Mouse (Mus musculus): ENCODE measurements at regions not wholly inside any gene's neighbourhood (a gene's known extent, or its start where the extent isn't known, plus 50 kb on each side); places are given as distances from the start of the nearest gene placed in this dataset.

DNA sequence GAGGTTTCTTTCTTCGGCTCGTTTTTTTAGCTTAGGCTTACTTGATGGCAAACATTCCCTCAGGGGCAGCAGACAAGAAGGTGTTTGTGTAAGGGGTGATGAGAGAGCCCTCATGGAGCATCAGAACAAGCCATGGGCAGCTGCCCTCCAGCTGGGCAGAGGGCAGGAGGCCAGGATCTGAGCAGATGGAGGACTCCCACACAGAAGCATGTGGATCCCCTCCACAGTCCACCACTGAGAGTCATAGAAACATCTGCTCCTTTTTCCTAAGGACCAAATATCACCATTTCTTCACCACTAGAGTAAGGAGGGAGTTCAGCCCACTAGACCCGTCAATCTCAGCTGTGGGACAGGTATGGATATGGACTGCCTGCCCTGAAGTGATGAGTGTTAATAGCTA lies 214.4 kb downstream of the Qk start:
- no peak overlapping the region for H3K4me3 ChIP-seq (ENCODE audit: control insufficient read depth in 1 of 2, insufficient read depth in 1 of 2, low read depth in 2 of 2, low read length in 2 of 2)
- no peak overlapping the region for H3K9ac ChIP-seq (ENCODE audit: control insufficient read depth, low read depth, low read length, poor library complexity, severe bottlenecking)
- H3K9me3 ChIP-seq (replicated peaks; ENCODE audit: insufficient read depth, low read length), result no peaks in the 10 kb centered on the region
- TF ChIP-seq USF1 (IDR thresholded peaks at IDR 0.05; ENCODE audit: low read depth, low read length) (no peak), UBTF (IDR thresholded peaks at IDR 0.05; ENCODE audit: borderline replicate concordance, insufficient read depth, low read depth, low read length) (no peak), NELFE (IDR thresholded peaks at IDR 0.05; ENCODE audit: low read depth, low read length) (no peak), POLR2AphosphoS5 (IDR thresholded peaks at IDR 0.05; ENCODE audit: borderline replicate concordance, low read depth, low read length) (no peak), RCOR1 (IDR thresholded peaks at IDR 0.05; ENCODE audit: low read depth, low read length) (no peak), CHD2 (IDR thresholded peaks at IDR 0.05; ENCODE audit: low read length) (no peak), E2F4 (IDR thresholded peaks at IDR 0.05; ENCODE audit: borderline replicate concordance, low read depth, low read length) (no peak), GATA1 (IDR thresholded peaks at IDR 0.05; ENCODE audit: low read depth, low read length) (no peak), ZKSCAN1 (IDR thresholded peaks at IDR 0.05; ENCODE audit: low read depth, low read length) (no peak), TCF12 (IDR thresholded peaks at IDR 0.05; ENCODE audit: low read depth, low read length) (no peak), SMC3 (IDR thresholded peaks at IDR 0.05; ENCODE audit: low read depth, low read length) (no peak), KAT2A (conservative IDR thresholded peaks at IDR 0.05; ENCODE audit: low read depth, low read length) (no peak), MAZ (IDR thresholded peaks at IDR 0.05; ENCODE audit: low read depth, low read length) (no peak), RAD21 (IDR thresholded peaks at IDR 0.05; ENCODE audit: low read depth, low read length) (no peak), CHD1 (IDR thresholded peaks at IDR 0.05; ENCODE audit: low read depth, low read length) (no peak), MYB (IDR thresholded peaks at IDR 0.05; ENCODE audit: low read depth, low read length) (no peak), ETS1 (IDR thresholded peaks at IDR 0.05; ENCODE audit: low read depth, low read length) (no peak), POLR2AphosphoS2 (IDR thresholded peaks at IDR 0.05; ENCODE audit: low read length) (no peak), CTCF (IDR thresholded peaks at IDR 0.05 in 2 of 3, conservative IDR thresholded peaks at IDR 0.05 in 1 of 3; ENCODE audit: control insufficient read depth in 1 of 3, insufficient read depth in 1 of 3, low read depth in 2 of 3, low read length in 3 of 3, poor library complexity in 1 of 3, severe bottlenecking in 1 of 3) (no peak)
- H3K36me3 ChIP-seq (ENCODE audit: control insufficient read depth in 1 of 2, insufficient read depth in 2 of 2, low read length in 2 of 2), result no peaks in the 10 kb centered on the region
- no peak for DNase-seq (ENCODE audit: low read depth, low spot score)
- no peaks in the 10 kb centered on the region for H3K79me2 ChIP-seq (ENCODE audit: control insufficient read depth, insufficient read depth, low read length, poor library complexity)
- no peak overlapping the region for H3K27ac ChIP-seq (ENCODE audit: control insufficient read depth, low read depth, low read length)
- no peaks in the 10 kb centered on the region for H3K27me3 ChIP-seq (ENCODE audit: control insufficient read depth in 1 of 2, insufficient read depth in 2 of 2, low read length in 2 of 2)
- no peaks in the 10 kb centered on the region for H3K4me1 ChIP-seq (ENCODE audit: control insufficient read depth in 1 of 2, insufficient read depth in 2 of 2, low read length in 2 of 2)

DNA sequence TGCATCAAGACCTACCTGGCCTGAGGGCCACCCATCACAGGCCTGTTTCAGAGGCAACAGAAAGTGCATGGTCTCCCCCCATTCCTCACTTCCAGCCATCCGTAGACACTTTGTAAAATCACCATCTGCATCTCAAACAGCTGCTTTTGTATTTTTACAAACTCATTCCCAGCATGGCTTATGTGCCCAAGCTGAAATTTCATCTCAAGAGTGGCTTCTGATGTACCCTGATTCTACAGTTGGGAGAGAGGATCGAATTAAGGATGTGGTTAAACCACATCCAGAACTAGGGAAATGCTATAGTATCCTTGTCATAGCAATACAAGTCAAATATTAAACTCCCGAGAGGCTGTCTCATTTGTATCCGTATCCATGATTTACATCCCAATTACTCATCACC lies 221.5 kb downstream of the Qk start:
- no peaks in the 10 kb centered on the region for H3K36me3 ChIP-seq (ENCODE audit: control insufficient read depth in 1 of 2, insufficient read depth in 2 of 2, low read length in 2 of 2)
- H3K4me1 ChIP-seq (ENCODE audit: control insufficient read depth in 1 of 2, insufficient read depth in 2 of 2, low read length in 2 of 2), result no peaks in the 10 kb centered on the region
- TF ChIP-seq ZC3H11A (IDR thresholded peaks at IDR 0.05; ENCODE audit: low read depth, low read length), result no peak
- no peak for TF ChIP-seq UBTF (IDR thresholded peaks at IDR 0.05; ENCODE audit: borderline replicate concordance, insufficient read depth, low read depth, low read length)
- no peak for TF ChIP-seq KAT2A (conservative IDR thresholded peaks at IDR 0.05; ENCODE audit: low read depth, low read length)
- TF ChIP-seq EP300 (IDR thresholded peaks at IDR 0.05; ENCODE audit: low read depth in 1 of 2, low read length in 2 of 2), result no peak
- no peak for TF ChIP-seq CHD2 (IDR thresholded peaks at IDR 0.05; ENCODE audit: low read length)
- TF ChIP-seq ZKSCAN1 (IDR thresholded peaks at IDR 0.05; ENCODE audit: low read depth, low read length), result no peak
- TF ChIP-seq MAX (IDR thresholded peaks at IDR 0.05; ENCODE audit: low read length), result no peak
- no peak for TF ChIP-seq NRF1 (IDR thresholded peaks at IDR 0.05; ENCODE audit: insufficient read depth, low read depth, low read length, poor library complexity, severe bottlenecking)
- TF ChIP-seq MXI1 (IDR thresholded peaks at IDR 0.05; ENCODE audit: low read depth, low read length), result no peak
- TF ChIP-seq CTCF (IDR thresholded peaks at IDR 0.05 in 2 of 3, conservative IDR thresholded peaks at IDR 0.05 in 1 of 3; ENCODE audit: control insufficient read depth in 1 of 3, insufficient read depth in 1 of 3, low read depth in 2 of 3, low read length in 3 of 3, poor library complexity in 1 of 3, severe bottlenecking in 1 of 3), result no peak
- no peak for TF ChIP-seq ELF1 (IDR thresholded peaks at IDR 0.05; ENCODE audit: low read depth, low read length)
- no peak for TF ChIP-seq TBP (IDR thresholded peaks at IDR 0.05; ENCODE audit: low read depth, low read length)
- TF ChIP-seq ETS1 (IDR thresholded peaks at IDR 0.05; ENCODE audit: low read depth, low read length), result no peak
- no peak for TF ChIP-seq POLR2AphosphoS5 (IDR thresholded peaks at IDR 0.05; ENCODE audit: borderline replicate concordance, low read depth, low read length)
- TF ChIP-seq HCFC1 (IDR thresholded peaks at IDR 0.05; ENCODE audit: low read depth, low read length), result no peak
- TF ChIP-seq MEF2A (IDR thresholded peaks at IDR 0.05; ENCODE audit: extremely low read depth, insufficient replicate concordance, low read depth, low read length, poor library complexity, severe bottlenecking), result no peak
- no peaks in the 10 kb centered on the region for H3K27me3 ChIP-seq (ENCODE audit: control insufficient read depth in 1 of 2, insufficient read depth in 2 of 2, low read length in 2 of 2)
- no peak overlapping the region for H3K9ac ChIP-seq (ENCODE audit: control insufficient read depth, low read depth, low read length, poor library complexity, severe bottlenecking)
- no peak for DNase-seq (ENCODE audit: low read depth, low spot score)
- H3K79me2 ChIP-seq (ENCODE audit: control insufficient read depth, insufficient read depth, low read length, poor library complexity), result no peaks in the 10 kb centered on the region
- H3K9me3 ChIP-seq (replicated peaks; ENCODE audit: insufficient read depth, low read length), result no peaks in the 10 kb centered on the region
- no peak overlapping the region for H3K4me3 ChIP-seq (ENCODE audit: control insufficient read depth in 1 of 2, insufficient read depth in 1 of 2, low read depth in 2 of 2, low read length in 2 of 2)
- no peak overlapping the region for H3K27ac ChIP-seq (ENCODE audit: control insufficient read depth, low read depth, low read length)
